Mouse (Mus musculus) testis, adult 2 months (tissue): ENCODE measurements at regions not wholly inside any gene's neighbourhood (a gene's known extent, or its start where the extent isn't known, plus 50 kb on each side); places are given as distances from the start of the nearest gene placed in this dataset.
A peak's percentile ranks its signal among the peaks of the same experiment; 100 is the strongest.
"Not testable (repeated sequence)": the region's sequence is repeated elsewhere in the genome, so short reads cannot be mapped to it uniquely, and the experiment has no call there.

Experiments
- H3K27ac ChIP-seq: fragments of 200-500 bp; 2 replicates; pipeline ENCODE4 v1.5.1; 2012; ENCODE audit warnings: low read depth, low read length; ENCODE audit not compliant: control insufficient read depth, insufficient read depth
- H3K27me3 ChIP-seq: fragments of 200-500 bp; 2 replicates; pipeline ENCODE4 v1.6.1; 2012; ENCODE audit warnings: mild to moderate bottlenecking, low read length, moderate library complexity; ENCODE audit not compliant: control insufficient read depth, insufficient read depth
- H3K36me3 ChIP-seq: fragments of 200-500 bp; 2 replicates; pipeline ENCODE4 v1.6.1; 2012; ENCODE audit warnings: mild to moderate bottlenecking, low read length; ENCODE audit not compliant: control insufficient read depth, insufficient read depth
- H3K4me1 ChIP-seq: fragments of 200-500 bp; 2 replicates; pipeline ENCODE4 v1.6.1; 2012; ENCODE audit warnings: low read length; ENCODE audit not compliant: control insufficient read depth, insufficient read depth
- H3K4me3 ChIP-seq: fragments of 200-500 bp; 2 replicates; pipeline ENCODE4 v1.5.1; 2012; ENCODE audit warnings: low read depth, mild to moderate bottlenecking, low read length, moderate library complexity, mixed read lengths; ENCODE audit not compliant: control insufficient read depth
- CTCF ChIP-seq: fragments of 200-500 bp; IDR thresholded peaks from 2 replicates; pipeline ENCODE4 v1.5.1; 2012; ENCODE audit warnings: low read depth, mild to moderate bottlenecking, inconsistent platforms, low read length, moderate library complexity; ENCODE audit not compliant: control insufficient read depth, insufficient read depth, insufficient replicate concordance
- POLR2A ChIP-seq: fragments of 200-500 bp; IDR thresholded peaks from 2 replicates; pipeline ENCODE4 v1.6.1; 2012; ENCODE audit warnings: low read depth, mild to moderate bottlenecking, inconsistent platforms, low read length, moderate library complexity; ENCODE audit not compliant: control insufficient read depth

DNA sequence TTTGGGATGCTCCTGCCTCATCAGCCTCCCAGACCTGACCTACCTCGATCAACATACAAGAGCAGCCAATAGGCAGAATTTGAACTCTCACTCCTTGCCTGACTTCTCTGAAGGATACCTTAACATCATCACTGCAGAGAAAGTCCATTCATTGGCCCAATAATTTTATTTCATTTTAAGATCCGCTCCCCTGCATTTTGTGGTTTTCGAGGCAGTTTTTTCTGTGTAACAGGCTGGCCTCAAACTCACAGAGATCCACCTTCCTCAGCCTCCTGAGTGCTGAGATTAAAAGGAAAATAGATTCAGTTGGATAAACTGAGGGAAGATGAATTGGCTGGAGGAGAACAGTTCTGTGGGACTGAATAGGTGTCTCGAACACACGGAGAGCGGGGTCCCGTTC is 216.4 kb downstream of the Ankrd50 start:
- Histone ChIP-seq H3K4me3 (no peak overlapping the region), H3K27ac (no peak overlapping the region), H3K36me3 (no peaks in the 10 kb centered on the region), H3K27me3 (no peaks in the 10 kb centered on the region), H3K4me1 (0 out of 2 replicates have a peak, but pooled peaks cover 3% of the 10 kb centered on the region)
- TF ChIP-seq POLR2A (no peak), CTCF (no peak)

DNA sequence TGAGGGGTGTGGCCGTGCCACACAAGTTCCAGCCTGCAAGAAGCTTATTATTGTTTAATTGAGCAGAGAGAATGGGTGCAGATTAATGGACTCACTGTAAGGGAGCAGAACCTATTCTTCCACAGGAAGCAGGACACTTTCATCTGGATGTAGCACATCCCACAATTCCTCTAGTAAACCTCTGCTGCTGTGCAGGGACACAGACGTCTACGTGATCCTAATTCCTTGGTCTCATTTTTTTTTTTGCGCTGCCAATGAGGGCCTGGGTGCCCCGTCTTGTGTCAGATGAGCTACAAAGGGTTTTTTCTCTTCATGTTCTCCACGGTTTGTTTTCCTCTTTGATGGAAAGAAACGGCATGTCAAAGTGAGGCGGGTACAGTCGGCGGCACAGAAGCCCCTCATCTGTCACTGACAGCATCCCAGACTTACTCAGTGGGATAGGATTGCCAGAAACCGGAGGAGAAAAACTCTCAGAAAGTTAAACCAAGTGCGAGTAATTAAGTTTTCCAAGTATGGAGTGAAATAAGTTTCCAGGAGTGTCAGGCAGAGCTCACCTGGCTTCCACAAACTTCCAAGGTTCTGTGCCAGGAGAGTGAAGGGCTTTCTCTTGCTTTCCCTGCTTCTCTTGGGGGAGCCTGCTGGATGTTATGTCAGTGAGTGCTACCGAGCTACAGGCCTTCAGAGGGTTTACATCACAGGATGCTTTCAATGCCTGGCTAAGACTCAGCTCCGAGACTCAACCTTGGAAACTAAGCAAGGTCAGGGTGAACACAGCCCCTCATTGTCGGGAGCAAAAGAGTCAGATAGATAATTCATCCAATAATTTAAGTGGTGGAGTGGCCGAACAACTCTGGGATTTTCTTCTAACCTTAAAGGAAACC is 221.1 kb downstream of the Ankrd50 start:
- TF ChIP-seq POLR2A (no peak), CTCF (no peak)

DNA sequence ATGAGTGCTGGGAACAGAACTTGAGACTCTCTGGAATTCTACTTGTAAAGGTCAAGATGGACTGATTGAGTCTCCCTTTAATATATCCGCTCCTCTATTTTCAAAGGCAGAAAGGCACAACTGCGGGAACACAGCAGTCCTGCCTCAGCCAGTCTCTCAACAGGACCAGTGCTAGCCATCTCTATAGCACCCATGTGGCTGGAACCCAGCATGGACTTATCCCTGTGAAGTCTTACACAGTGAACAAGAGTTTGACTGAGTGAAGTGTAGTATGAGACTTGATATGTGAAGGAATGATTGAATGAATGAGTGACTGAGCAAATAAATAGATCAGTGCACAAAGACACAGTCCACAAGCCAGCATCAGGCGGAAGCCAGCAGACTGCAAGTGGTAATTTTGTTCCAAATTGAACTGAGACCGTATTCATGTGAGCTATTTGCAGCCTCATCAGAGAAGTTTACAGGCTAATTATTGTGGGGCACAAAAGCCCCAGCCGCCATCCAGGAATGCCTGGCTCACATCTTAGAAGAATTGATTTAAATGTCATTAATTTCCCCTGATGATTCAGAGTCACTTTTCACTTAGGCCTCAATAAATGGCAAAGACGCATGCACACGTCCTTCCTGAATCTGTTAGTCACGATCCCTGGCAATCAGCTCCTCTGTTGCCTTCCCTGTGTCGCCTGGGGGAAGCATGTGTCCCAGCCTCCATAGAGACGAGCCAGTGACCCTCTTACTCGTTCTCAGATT is 223.1 kb downstream of the Ankrd50 start:
- Histone ChIP-seq H3K27ac (no peak overlapping the region), H3K36me3 (no peaks in the 10 kb centered on the region), H3K4me3 (no peak overlapping the region), H3K27me3 (no peaks in the 10 kb centered on the region), H3K4me1 (no peaks in the 10 kb centered on the region; the same call in 1 of the 2 replicates)
- TF ChIP-seq CTCF (no peak), POLR2A (no peak)

More for the DNA sequence above, 221.1 kb downstream of the Ankrd50 start:
- H3K27ac ChIP-seq, result no peak overlapping the region
- H3K27me3 ChIP-seq, result no peaks in the 10 kb centered on the region
- H3K4me1 ChIP-seq, result no peaks in the 10 kb centered on the region
- no peak overlapping the region for H3K4me3 ChIP-seq
- no peaks in the 10 kb centered on the region for H3K36me3 ChIP-seq

GRCm38 (mm10) chr3:38259223-38259622 is 225.4 kb downstream of the Ankrd50 start:
- not testable (repeated sequence) for H3K4me3 ChIP-seq, H3K27me3 ChIP-seq, H3K4me1 ChIP-seq, H3K27ac ChIP-seq, H3K36me3 ChIP-seq

- peak overlapping the region; percentile 30; the same call in 1 of the 2 replicates for H3K27ac ChIP-seq
Observed at GRCm38 (mm10) chr3:38257843-38258290, 226.8 kb downstream of the Ankrd50 start.

DNA sequence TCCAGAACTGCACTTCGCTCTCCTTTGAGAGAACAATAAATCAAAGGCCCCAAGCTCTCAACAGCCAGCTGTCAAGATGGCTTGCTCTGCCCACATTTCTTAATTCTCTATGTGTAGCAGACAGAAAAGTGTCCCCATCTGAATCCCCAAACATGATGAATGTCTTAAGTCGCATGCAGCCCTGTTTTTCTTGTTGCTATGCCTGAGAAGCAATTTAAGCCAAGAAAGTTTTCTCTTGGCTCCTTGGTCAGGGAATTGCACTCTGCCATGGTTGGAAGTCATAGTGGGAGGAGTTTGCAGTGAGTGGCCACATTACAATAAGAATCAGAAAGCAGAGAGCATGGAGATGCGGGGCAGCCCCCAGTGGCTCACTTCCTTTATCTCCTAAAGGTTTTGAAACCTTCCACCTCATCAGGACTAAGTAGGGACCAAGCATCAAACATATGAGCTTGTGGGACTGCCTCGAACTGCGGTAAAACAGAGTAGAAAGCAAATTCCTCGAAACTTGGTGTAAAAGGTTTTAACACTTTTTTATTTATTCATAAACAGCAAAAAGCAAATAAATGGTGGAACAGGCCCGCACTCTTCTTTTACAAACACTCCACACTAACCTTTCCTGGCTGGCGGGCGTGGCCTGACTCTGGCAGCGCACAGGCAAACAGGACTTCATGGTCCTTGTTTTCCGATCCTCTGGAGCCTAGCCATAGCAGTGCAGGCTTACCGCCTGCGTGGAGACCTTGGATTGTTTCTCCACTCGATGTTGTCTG is 227.4 kb downstream of the Ankrd50 start:
- Histone ChIP-seq H3K27me3 (no peaks in the 10 kb centered on the region), H3K36me3 (no peaks in the 10 kb centered on the region), H3K4me1 (no peaks in the 10 kb centered on the region; the same call in 1 of the 2 replicates), H3K4me3 (no peak overlapping the region), H3K27ac (0 out of 2 replicates have a peak overlapping the region, but pooled peaks have one; percentile 30)
- TF ChIP-seq POLR2A (no peak), CTCF (no peak)

More at GRCm38 (mm10) chr3:38257843-38258290, 226.8 kb downstream of the Ankrd50 start:
- Histone ChIP-seq H3K4me1 (no peaks in the 10 kb centered on the region; the same call in 1 of the 2 replicates), H3K36me3 (no peaks in the 10 kb centered on the region), H3K4me3 (no peak overlapping the region), H3K27me3 (no peaks in the 10 kb centered on the region)
- TF ChIP-seq POLR2A, result no peak
- no peak for TF ChIP-seq CTCF

GRCm38 (mm10) chr3:38255674-38256073 is 229.0 kb downstream of the Ankrd50 start:
- Histone ChIP-seq H3K27me3 (no peaks in the 10 kb centered on the region), H3K4me3 (no peak overlapping the region), H3K4me1 (no peaks in the 10 kb centered on the region; the same call in 1 of the 2 replicates), H3K36me3 (no peaks in the 10 kb centered on the region), H3K27ac (no peak overlapping the region)
- TF ChIP-seq CTCF (no peak; the same call in 1 of the 2 replicates), POLR2A (no peak)
